Mouse (Mus musculus): ENCODE measurements around the gene Rnd1. TPM values are rescaled to one million over a fixed set of nuclear protein-coding genes. Genes with fewer than 3 reads are reported as not detected.

Rnd1 gene
- not detected for total RNA-seq (2023)

DNA sequence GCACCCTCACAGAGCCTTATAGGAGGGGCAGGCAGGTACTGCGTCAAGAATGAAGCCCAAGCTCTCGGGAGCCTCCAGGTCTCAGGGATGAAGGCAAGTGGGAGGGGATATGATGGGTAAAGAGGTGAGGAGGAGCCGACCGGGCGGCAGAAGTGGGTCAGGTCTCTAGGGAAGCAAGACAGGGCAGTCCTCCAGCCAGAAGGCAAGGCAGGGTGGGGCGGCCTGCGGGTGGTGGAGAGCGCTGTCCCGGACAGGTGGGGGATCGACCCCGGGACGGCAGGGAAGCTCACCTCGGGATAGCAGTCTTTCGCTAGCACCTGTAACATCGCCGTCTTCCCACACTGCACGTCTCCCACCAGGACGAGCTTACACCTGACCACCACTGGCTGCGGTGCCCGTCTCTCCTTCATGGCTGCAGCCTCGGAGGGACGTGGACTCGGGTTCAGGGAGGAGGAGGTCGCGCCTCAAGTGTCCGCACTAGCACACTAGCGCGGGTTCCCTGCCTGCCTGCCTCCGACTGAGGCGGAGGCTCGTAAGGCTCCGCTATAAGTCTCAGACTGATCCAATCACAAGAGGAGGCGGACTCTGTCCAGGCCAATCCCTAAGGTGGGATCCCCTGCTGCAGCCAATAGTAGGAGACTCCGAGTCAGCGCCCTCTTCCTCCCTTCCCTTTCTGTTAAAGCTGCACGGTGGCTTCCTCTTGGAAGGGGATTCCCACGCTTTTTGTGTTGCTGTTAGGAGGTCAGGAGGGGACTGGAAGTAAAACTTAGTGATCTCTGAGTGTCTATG lies at the start of gene Rnd1:
Gene Rnd1, minus strand, starts transcription at position 522 of the 789 bp plus-strand sequence.

GRCm38 (mm10) chr15:98707766-98708372 lies 30.6 kb upstream of the Rnd1 start, which contains the start of gene Ccdc65:
TSS of gene Ccdc65 (plus strand) at chr15:98708207.

DNA sequence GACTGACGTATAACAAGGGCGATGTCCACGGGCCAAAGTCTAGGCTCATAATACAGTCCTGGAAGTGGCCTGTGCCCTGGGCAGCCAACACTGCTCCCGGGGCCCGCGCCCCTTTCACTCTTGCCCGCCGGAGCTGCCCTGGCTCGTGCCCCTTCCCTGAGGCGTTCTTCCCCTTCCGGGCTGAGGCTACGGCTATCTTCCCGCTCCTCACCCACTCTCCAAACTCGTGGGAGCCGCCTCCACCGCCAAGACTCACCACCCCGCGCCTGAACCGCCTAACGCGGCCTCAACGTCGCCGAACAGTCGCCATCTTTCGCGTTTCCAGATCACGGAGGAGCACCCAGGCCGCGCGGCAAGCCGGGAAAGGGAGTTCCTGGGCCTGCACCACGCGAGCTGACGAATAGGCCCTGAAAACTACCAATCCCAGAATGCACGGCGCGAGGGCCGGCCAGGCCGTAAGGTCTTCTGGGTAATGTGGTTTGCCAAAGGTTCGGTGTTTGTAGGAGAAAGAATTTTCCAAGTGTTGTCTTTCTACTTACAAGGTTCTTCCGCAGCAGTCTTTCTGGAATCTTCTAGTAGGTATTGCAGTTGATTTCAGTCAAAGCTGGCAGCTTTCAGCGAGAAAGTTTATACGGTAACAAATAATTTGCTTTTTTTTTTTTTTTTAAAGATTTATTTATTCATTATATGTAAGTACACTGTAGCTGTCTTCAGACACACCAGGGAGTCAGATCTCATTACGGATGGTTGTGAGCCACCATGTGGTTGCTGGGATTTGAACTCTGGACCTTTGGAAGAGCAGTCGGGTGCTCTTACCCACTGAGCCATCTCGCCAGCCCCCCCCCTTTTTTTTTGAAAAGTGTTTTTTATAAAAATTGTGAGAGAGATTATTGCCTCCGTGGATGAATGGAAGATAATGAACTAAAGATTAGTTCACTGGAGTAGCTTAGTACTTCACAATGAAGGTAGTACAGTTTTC lies 14.4 kb downstream of the Rnd1 start, which contains the start of gene Ddx23:
Gene Ddx23, minus strand, starts transcription at position 328 of the 979 bp plus-strand sequence.

GRCm38 (mm10) chr15:98630540-98630939 lies 46.7 kb downstream of the Rnd1 start, which contains the start of gene Cacnb3:
TSS of gene Cacnb3 (plus strand) at chr15:98630840.

Other genes with a start within 250 kb of the Rnd1 start
- not detected for gene Olfr282, start 246.2 kb downstream of the Rnd1 start, total RNA-seq (2023)
- gene Olfr281, start 224.9 kb downstream of the Rnd1 start, total RNA-seq (2023), result not detected
- gene OR5BS1P, start 207.6 kb downstream of the Rnd1 start, total RNA-seq (2023), result not detected
- gene Lalba, start 194.7 kb downstream of the Rnd1 start, total RNA-seq (2023), result under 1 TPM in 1 of 2 experiments, not detected in 1; 0.75 TPM
- gene Olfr279, start 185.1 kb downstream of the Rnd1 start, total RNA-seq (2023), result not detected
- gene Kansl2, start 143.2 kb downstream of the Rnd1 start, total RNA-seq (2023), result 10 to 100 TPM; 80.7 to 85.4 TPM
- 100 to 1,000 TPM; 134 to 143 TPM for gene Ccnt1, start 106.5 kb downstream of the Rnd1 start, total RNA-seq (2023)
- not detected for gene 4930415O20Rik, start 106.5 kb downstream of the Rnd1 start, total RNA-seq (2023)
- 1 to 10 TPM; 4.3 to 4.5 TPM for gene Adcy6, start 67.4 kb downstream of the Rnd1 start, total RNA-seq (2023)
- not detected for gene Cacnb3, start 46.6 kb downstream of the Rnd1 start, total RNA-seq (2023)
- 100 to 1,000 TPM; 134 to 152 TPM for gene Ddx23, start 14.6 kb downstream of the Rnd1 start, total RNA-seq (2023)
- not detected for gene Ccdc65, start 30.7 kb upstream of the Rnd1 start, total RNA-seq (2023)
- gene Fkbp11, start 50.7 kb upstream of the Rnd1 start, total RNA-seq (2023), result 10 to 100 TPM; 24.6 to 26.6 TPM
- gene Arf3, start 85.8 kb upstream of the Rnd1 start, total RNA-seq (2023), result 10 to 100 TPM; 89.5 to 91.6 TPM
- under 1 TPM; 0.83 to 0.87 TPM for gene Wnt10b, start 100.7 kb upstream of the Rnd1 start, total RNA-seq (2023)
- not detected for gene Wnt1, start 112.4 kb upstream of the Rnd1 start, total RNA-seq (2023)
- gene Ddn, start 132.0 kb upstream of the Rnd1 start, total RNA-seq (2023), result under 1 TPM; 0.23 to 0.30 TPM
- 10 to 100 TPM; 76.9 to 79.0 TPM for gene Prkag1, start 154.1 kb upstream of the Rnd1 start, total RNA-seq (2023)
- 100 to 1,000 TPM; 192 to 206 TPM for gene Kmt2d, start 193.7 kb upstream of the Rnd1 start, total RNA-seq (2023)
- gene Rhebl1, start 217.1 kb upstream of the Rnd1 start, total RNA-seq (2023), result 10 to 100 TPM; 19.5 to 22.6 TPM
- under 1 TPM in 1 of 2 experiments, not detected in 1; 0.65 TPM for gene Dhh, start 221.1 kb upstream of the Rnd1 start, total RNA-seq (2023)
- gene Lmbr1l, start 240.8 kb upstream of the Rnd1 start, total RNA-seq (2023), result 100 to 1,000 TPM; 266 to 275 TPM